Mouse (Mus musculus): ENCODE measurements around the gene Mcee. TPM values are rescaled to one million over a fixed set of nuclear protein-coding genes. Genes with fewer than 3 reads are reported as not detected.

Mcee gene
- polyA plus RNA-seq (2012; rRNA removed), result 55.6 and 59.5 TPM in 2 replicates

- TF ChIP-seq POLR2A (IDR thresholded peaks at IDR 0.05; ENCODE audit: borderline replicate concordance, insufficient read depth, low read length) (peak; percentile 91), CTCF (IDR thresholded peaks at IDR 0.05; ENCODE audit: borderline replicate concordance, insufficient read depth, low read depth, low read length) (0 out of 2 replicates have a peak, but pooled peaks have one; percentile 3)
- 1% methylated on average over 54 of the region's 54 CpGs for WGBS
- Histone ChIP-seq H3K4me1 (ENCODE audit: control insufficient read depth, insufficient read depth, low read length) (no peaks in the 10 kb centered on the region; the same call in none of the 2 replicates), H3K4me3 (replicated peaks; ENCODE audit: insufficient read depth, low read depth, low read length) (peak within 1 kb of the TSS; percentile 96), H3K27me3 (ENCODE audit: control insufficient read depth, insufficient read depth, low read length) (no peaks in the 10 kb centered on the region), H3K27ac (ENCODE audit: insufficient read depth, low read length) (peak within 1 kb of the TSS; percentile 14; the same call in 1 of the 2 replicates)
- peak; percentile 93 to 95 for DNase-seq
These were observed at the start of gene Mcee, which contains the start of gene Mphosph10 for GRCm38 (mm10) chr7:64392122-64392818. Gene Mcee (plus strand): TSS chr7:64392607. Gene Mphosph10 (minus strand): TSS chr7:64392268.

- Histone ChIP-seq H3K4me3 (replicated peaks; ENCODE audit: insufficient read depth, low read depth, low read length) (no peak overlapping the region), H3K4me1 (ENCODE audit: control insufficient read depth, insufficient read depth, low read length) (peaks cover 16% of the 10 kb centered on the region), H3K27ac (ENCODE audit: insufficient read depth, low read length) (no peak overlapping the region), H3K27me3 (ENCODE audit: control insufficient read depth, insufficient read depth, low read length) (no peaks in the 10 kb centered on the region)
- TF ChIP-seq CTCF (IDR thresholded peaks at IDR 0.05; ENCODE audit: borderline replicate concordance, insufficient read depth, low read depth, low read length) (no peak), POLR2A (IDR thresholded peaks at IDR 0.05; ENCODE audit: borderline replicate concordance, insufficient read depth, low read length) (no peak)
- WGBS, result 100% methylated on average over 1 of the region's 1 CpGs
- DNase-seq, result no peak
These were observed 44.6 kb upstream of the Mcee start for GRCm38 (mm10) chr7:64347813-64348212.

- H3K4me3 ChIP-seq (replicated peaks; ENCODE audit: insufficient read depth, low read depth, low read length), result no peak overlapping the region
- H3K27ac ChIP-seq (ENCODE audit: insufficient read depth, low read length), result no peak overlapping the region
- no peaks in the 10 kb centered on the region for H3K27me3 ChIP-seq (ENCODE audit: control insufficient read depth, insufficient read depth, low read length)
- DNase-seq, result peak; percentile 32 to 45
- 44% methylated on average over 15 of the region's 15 CpGs for WGBS
- H3K4me1 ChIP-seq (ENCODE audit: control insufficient read depth, insufficient read depth, low read length), result peaks cover 16% of the 10 kb centered on the region
- TF ChIP-seq CTCF (IDR thresholded peaks at IDR 0.05; ENCODE audit: borderline replicate concordance, insufficient read depth, low read depth, low read length) (0 out of 2 replicates have a peak, but pooled peaks have one; percentile 1), POLR2A (IDR thresholded peaks at IDR 0.05; ENCODE audit: borderline replicate concordance, insufficient read depth, low read length) (no peak)
These were observed 43.1 kb upstream of the Mcee start for GRCm38 (mm10) chr7:64349147-64349861.

DNA sequence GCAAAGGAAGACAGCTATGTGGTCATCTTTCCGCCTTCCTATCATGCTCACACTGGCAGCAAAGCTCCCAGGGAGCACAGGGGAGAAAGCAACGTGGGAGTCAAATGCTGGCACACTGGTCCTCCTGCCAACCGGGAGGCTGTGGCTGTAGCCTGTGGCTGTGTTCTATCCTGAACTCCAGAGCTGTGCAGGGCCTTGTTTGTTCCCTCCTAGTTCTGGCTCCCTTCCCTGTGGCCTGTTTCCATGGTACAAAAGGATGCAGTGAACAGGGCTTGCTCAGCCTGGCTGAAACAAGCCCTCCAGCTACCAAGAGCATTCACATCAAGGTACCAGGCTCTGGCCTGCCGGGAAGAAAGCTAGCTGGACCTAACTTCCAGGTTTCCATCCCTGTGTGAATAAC lies 41.3 kb upstream of the Mcee start:
- DNase-seq, result peak; percentile 72 to 83
- WGBS, result 7% methylated on average over 4 of the region's 4 CpGs
- TF ChIP-seq CTCF (IDR thresholded peaks at IDR 0.05; ENCODE audit: borderline replicate concordance, insufficient read depth, low read depth, low read length), result no peak
- peak; percentile 27; the same call in 1 of the 2 replicates for TF ChIP-seq POLR2A (IDR thresholded peaks at IDR 0.05; ENCODE audit: borderline replicate concordance, insufficient read depth, low read length)
- Histone ChIP-seq H3K27me3 (ENCODE audit: control insufficient read depth, insufficient read depth, low read length) (no peaks in the 10 kb centered on the region), H3K4me1 (ENCODE audit: control insufficient read depth, insufficient read depth, low read length) (peaks cover 16% of the 10 kb centered on the region), H3K4me3 (replicated peaks; ENCODE audit: insufficient read depth, low read depth, low read length) (no peak overlapping the region), H3K27ac (ENCODE audit: insufficient read depth, low read length) (peak overlapping the region; percentile 78; the same call in 1 of the 2 replicates)

GRCm38 (mm10) chr7:64354206-64354605 lies 38.2 kb upstream of the Mcee start:
- Histone ChIP-seq H3K4me3 (replicated peaks; ENCODE audit: insufficient read depth, low read depth, low read length) (no peak overlapping the region), H3K27me3 (ENCODE audit: control insufficient read depth, insufficient read depth, low read length) (no peaks in the 10 kb centered on the region), H3K27ac (ENCODE audit: insufficient read depth, low read length) (no peak overlapping the region), H3K4me1 (ENCODE audit: control insufficient read depth, insufficient read depth, low read length) (peaks cover 14% of the 10 kb centered on the region)
- WGBS, result 51% methylated on average over 14 of the region's 14 CpGs
- TF ChIP-seq POLR2A (IDR thresholded peaks at IDR 0.05; ENCODE audit: borderline replicate concordance, insufficient read depth, low read length) (no peak), CTCF (IDR thresholded peaks at IDR 0.05; ENCODE audit: borderline replicate concordance, insufficient read depth, low read depth, low read length) (no peak)
- no peak for DNase-seq

- Histone ChIP-seq H3K27ac (ENCODE audit: insufficient read depth, low read length) (no peak overlapping the region), H3K4me3 (replicated peaks; ENCODE audit: insufficient read depth, low read depth, low read length) (no peak overlapping the region), H3K4me1 (ENCODE audit: control insufficient read depth, insufficient read depth, low read length) (peaks cover 4% of the 10 kb centered on the region; the same call in 1 of the 2 replicates), H3K27me3 (ENCODE audit: control insufficient read depth, insufficient read depth, low read length) (no peaks in the 10 kb centered on the region)
- TF ChIP-seq POLR2A (IDR thresholded peaks at IDR 0.05; ENCODE audit: borderline replicate concordance, insufficient read depth, low read length) (no peak), CTCF (IDR thresholded peaks at IDR 0.05; ENCODE audit: borderline replicate concordance, insufficient read depth, low read depth, low read length) (no peak)
- 84% methylated on average over 5 of the region's 5 CpGs for WGBS
- DNase-seq, result no peak
These were observed 35.7 kb upstream of the Mcee start for GRCm38 (mm10) chr7:64356661-64357060.

DNA sequence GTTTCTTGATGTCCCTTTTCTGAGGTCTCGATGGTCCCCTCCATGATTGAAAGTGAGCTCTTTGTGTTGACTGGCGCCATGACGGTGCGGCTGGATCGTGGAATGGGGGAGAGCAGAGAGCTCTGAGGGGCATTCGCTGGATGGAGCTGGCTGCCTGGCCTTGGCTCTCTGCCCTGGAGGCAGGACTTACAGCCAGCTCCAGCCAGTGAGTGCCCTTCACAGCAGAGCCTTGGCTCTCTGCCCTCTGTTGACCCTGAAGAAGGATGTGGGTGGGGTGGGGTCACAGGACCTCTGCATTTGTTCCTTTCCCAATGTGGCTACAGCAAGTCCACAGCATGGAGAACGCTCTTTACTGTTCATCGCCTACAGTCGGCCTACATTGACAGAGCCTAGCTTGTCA lies 35.0 kb upstream of the Mcee start:
- DNase-seq, result peak; percentile 39 to 67
- Histone ChIP-seq H3K4me3 (replicated peaks; ENCODE audit: insufficient read depth, low read depth, low read length) (no peak overlapping the region), H3K27me3 (ENCODE audit: control insufficient read depth, insufficient read depth, low read length) (no peaks in the 10 kb centered on the region), H3K4me1 (ENCODE audit: control insufficient read depth, insufficient read depth, low read length) (no peaks in the 10 kb centered on the region), H3K27ac (ENCODE audit: insufficient read depth, low read length) (peak overlapping the region; percentile 77; the same call in 1 of the 2 replicates)
- TF ChIP-seq CTCF (IDR thresholded peaks at IDR 0.05; ENCODE audit: borderline replicate concordance, insufficient read depth, low read depth, low read length) (no peak), POLR2A (IDR thresholded peaks at IDR 0.05; ENCODE audit: borderline replicate concordance, insufficient read depth, low read length) (no peak)
- WGBS, result 45% methylated on average over 9 of the region's 9 CpGs

Data from cerebellum, adult 2 months (tissue).